ENCODE assay signal across 21 mouse cellular contexts in the genomic region with DNA sequence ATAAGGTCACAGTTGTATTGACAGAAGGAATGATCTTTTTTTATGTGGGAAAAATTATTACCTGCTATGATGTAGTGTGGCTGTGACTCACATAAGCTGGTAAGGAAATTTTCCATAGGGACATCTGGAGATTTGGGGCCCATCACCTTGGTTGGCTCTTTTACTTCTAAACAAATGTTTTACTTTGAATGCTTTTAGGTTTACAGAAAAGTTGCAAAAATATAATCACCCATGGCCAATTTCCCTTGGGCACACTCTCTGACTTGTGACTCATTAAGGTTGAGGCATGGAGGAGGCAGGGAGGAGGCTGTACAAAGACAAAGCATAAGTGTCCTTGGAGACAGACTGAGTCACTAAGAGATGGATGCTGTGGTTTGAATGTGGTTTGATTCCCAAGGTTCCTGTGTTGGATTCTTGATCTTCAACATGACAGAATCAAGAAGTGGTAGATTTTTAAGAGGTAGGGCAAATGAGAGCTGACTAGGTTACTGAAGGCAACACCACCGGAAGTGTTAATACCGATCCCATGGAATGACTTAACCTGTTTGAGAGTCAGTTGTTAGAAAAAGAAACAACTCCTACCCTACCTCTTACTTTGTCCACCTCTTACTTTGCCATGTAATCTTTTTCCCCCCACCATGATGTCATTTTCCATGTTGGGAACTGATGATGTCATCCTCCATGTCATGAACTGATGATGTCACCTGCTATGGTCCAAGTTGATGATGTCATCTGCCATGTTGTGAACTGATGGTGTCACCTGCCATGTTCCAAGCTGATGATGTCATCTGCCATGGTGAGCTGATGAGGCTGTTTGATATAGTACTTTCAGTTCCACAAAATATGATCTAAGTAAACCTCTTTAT.
DNase-seq lines count a peak whose midpoint lies in the region; TF ChIP-seq lines count a peak whose summit lies in the region.
"Had no signal": no experiment of that assay in that cellular context is flagged by ENCODE, and none has a peak within 500 bp of the region (broad histone marks: within the 10 kb centered on the region; RNA-seq: fewer than 3 reads in every experiment).

No protein-coding gene starts in this region.

- no peak overlapping the region for H3K4me2 ChIP-seq in CH12.LX (ENCODE audit: insufficient read depth, low read depth, poor library complexity, severe bottlenecking)
- H3K4me2 ChIP-seq: embryonic facial prominence, embryonic 13.5 days; forebrain, embryonic 12.5 days; hindbrain, embryonic 13.5 days had no signal

- 0 out of 4 replicates have a peak, but pooled peaks cover 0 to 2% of the 10 kb centered on the region in 2 experiments for H3K4me1 ChIP-seq in CH12.LX (ENCODE audit: control insufficient read depth in 1 of 2, insufficient read depth in 2 of 2)
- no peaks in the 10 kb centered on the region for H3K4me1 ChIP-seq in lung, adult 2 months (ENCODE audit: control insufficient read depth, insufficient read depth, low read length)
- H3K4me1 ChIP-seq: embryonic facial prominence, embryonic 13.5 days; forebrain, embryonic 12.5 days; heart, embryonic 10.5 days; hindbrain, embryonic 13.5 days had no signal

- TF ChIP-seq EP300 in CH12.LX (IDR thresholded peaks at IDR 0.05; ENCODE audit: low read length) = no peak

- dilution Hi-C loops in CH12.LX (cut with MboI; ENCODE audit: extremely low pct_ligation_motif_present, extremely low pct_unique_long_range_greater_than_20kb, low sequenced_read_pairs) = no loop called here

- peaks cover 7% of the 10 kb centered on the region for H3K9me3 ChIP-seq in CH12.LX (replicated peaks; ENCODE audit: low read length)
- H3K9me3 ChIP-seq: embryonic facial prominence, embryonic 13.5 days; forebrain, embryonic 12.5 days; heart, embryonic 10.5 days; hindbrain, embryonic 13.5 days had no signal

- H3K79me2 ChIP-seq in CH12.LX (replicated peaks; ENCODE audit: control insufficient read depth, extremely low read depth, insufficient read depth, poor library complexity, severe bottlenecking) = no peaks in the 10 kb centered on the region

- WGBS in lung, adult 2 months = 96% methylated on average over 2 of the region's 2 CpGs

- no peak overlapping the region for H3K4me3 ChIP-seq in CH12.LX (replicated peaks in 1 of 3; ENCODE audit: low read depth in 2 of 3, low read length in 2 of 3, poor library complexity in 1 of 3)
- no peak overlapping the region for H3K4me3 ChIP-seq in lung, adult 2 months (replicated peaks; ENCODE audit: extremely low read depth, low read depth, low read length)
- H3K4me3 ChIP-seq: embryonic facial prominence, embryonic 13.5 days; forebrain, embryonic 12.5 days; heart, embryonic 10.5 days; hindbrain, embryonic 13.5 days had no signal

- H3K27me3 ChIP-seq in CH12.LX (replicated peaks) = peaks cover 92% of the 10 kb centered on the region
- H3K27me3 ChIP-seq: embryonic facial prominence, embryonic 13.5 days; forebrain, embryonic 12.5 days; hindbrain, embryonic 13.5 days had no signal

- no peak for TF ChIP-seq POLR2A in CH12.LX (IDR thresholded peaks at IDR 0.05; ENCODE audit: low read depth, low read length)
- no peak for TF ChIP-seq POLR2A in lung, adult 2 months (IDR thresholded peaks at IDR 0.05; ENCODE audit: borderline replicate concordance, extremely low read depth, low read depth, low read length)

- no peak for TF ChIP-seq RAD21 in CH12.LX (IDR thresholded peaks at IDR 0.05; ENCODE audit: low read depth, low read length)

- in situ Hi-C loops in CH12.LX (cut with MboI; ENCODE audit: low pct_ligation_motif_present, low pct_unique_long_range_greater_than_20kb, low sequenced_read_pairs) = no loop called here

- no peak overlapping the region for H3K27ac ChIP-seq in CH12.LX (ENCODE audit: insufficient read depth, low read depth)
- H3K27ac ChIP-seq: embryonic facial prominence, embryonic 13.5 days; forebrain, embryonic 12.5 days; heart, embryonic 10.5 days; hindbrain, embryonic 13.5 days; hindbrain, postnatal 0 days had no signal

- no peaks in the 10 kb centered on the region for H3K36me3 ChIP-seq in CH12.LX (replicated peaks in 1 of 2; ENCODE audit: control insufficient read depth in 1 of 2, insufficient read depth in 1 of 2, low read length in 1 of 2)
- H3K36me3 ChIP-seq: embryonic facial prominence, embryonic 13.5 days; forebrain, embryonic 12.5 days; heart, embryonic 10.5 days; hindbrain, embryonic 13.5 days had no signal

- no peak for TF ChIP-seq CTCF in CH12.LX (conservative IDR thresholded peaks at IDR 0.05 in 1 of 2, IDR thresholded peaks at IDR 0.05 in 1 of 2; ENCODE audit: low read depth in 2 of 2, low read length in 2 of 2)
- TF ChIP-seq CTCF in lung, adult 2 months (IDR thresholded peaks at IDR 0.05; ENCODE audit: insufficient read depth, low read length) = no peak

- intact Hi-C loops in heart, postnatal 25 days (cut with DNase I) = no loop called here

- DNase-seq in heart, adult 11 months = peak; percentile 65
- DNase-seq in heart, postnatal 25 days (ENCODE audit: low spot score) = no peak
- DNase-seq in CH12.LX (ENCODE audit: extremely low read depth) = peak; percentile 2
- DNase-seq in adrenal gland, postnatal 10 days = peak; percentile 35
- no peak for DNase-seq in T-cell, adult 2 months (ENCODE audit: low spot score)
- DNase-seq in retina, postnatal 1 day = no peak
- DNase-seq in lung, adult 2 months = no peak
- DNase-seq: cerebellum, adult 11-12 months; cerebellum, adult 9-10 months; cerebellum, postnatal 25 days; forebrain, postnatal 0 days; gastrocnemius, postnatal 36 days; heart, adult 18-20 months; heart, postnatal 10 days; kidney, adult 11 months; kidney, adult 9 months had no signal

- no peak overlapping the region for H3K9ac ChIP-seq in CH12.LX (ENCODE audit: insufficient read depth, low read depth)
- H3K9ac ChIP-seq: embryonic facial prominence, embryonic 13.5 days; forebrain, embryonic 12.5 days; forebrain, postnatal 0 days; hindbrain, embryonic 13.5 days had no signal

TF ChIP-seq in CH12.LX, 34 proteins besides CTCF, POLR2A, EP300 and RAD21:
- TF ChIP-seq HCFC1 (IDR thresholded peaks at IDR 0.05; ENCODE audit: low read depth, low read length) = no peak
- no peak for TF ChIP-seq MYC (IDR thresholded peaks at IDR 0.05; ENCODE audit: low read depth, low read length)
- no peak for TF ChIP-seq USF2 (conservative IDR thresholded peaks at IDR 0.05; ENCODE audit: low read depth, low read length)
- TF ChIP-seq ELF1 (IDR thresholded peaks at IDR 0.05; ENCODE audit: low read depth, low read length) = no peak
- TF ChIP-seq JUND (conservative IDR thresholded peaks at IDR 0.05; ENCODE audit: low read depth, low read length) = peak; percentile 36; the same call in 1 of the 2 replicates
- peak; percentile 53 for TF ChIP-seq JUN (IDR thresholded peaks at IDR 0.05; ENCODE audit: insufficient read depth, low read depth, low read length)
- peak; percentile 62; the same call in 1 of the 2 replicates for TF ChIP-seq MEF2A (IDR thresholded peaks at IDR 0.05; ENCODE audit: borderline replicate concordance, low read depth, low read length)

Comparison
In these comparisons a context has a peak if more than half of its experiments do, and no peak if none do; other contexts are left out.
1. DNase-seq: peak in heart, adult 11 months (single experiment), CH12.LX (single experiment) and adrenal gland, postnatal 10 days (single experiment); none in heart, postnatal 25 days (single experiment), T-cell, adult 2 months (single experiment), retina, postnatal 1 day (single experiment) and lung, adult 2 months (single experiment).